Mouse (Mus musculus) testis, adult 2 months (tissue): Measurements from ENCODE around the gene Gabrr2. TPM values are rescaled to one million over a fixed set of nuclear protein-coding genes. Genes with fewer than 3 reads are reported as not detected.
"Not testable (repeated sequence)": the region's sequence is repeated elsewhere in the genome, so short reads cannot be mapped to it uniquely, and the experiment has no call there.

Source experiments
- H3K27ac ChIP-seq: fragments of 200-500 bp; 2 replicates; pipeline ENCODE4 v1.5.1; 2012; ENCODE audit warnings: low read depth, low read length; ENCODE audit not compliant: control insufficient read depth, insufficient read depth
- H3K27me3 ChIP-seq: fragments of 200-500 bp; 2 replicates; pipeline ENCODE4 v1.6.1; 2012; ENCODE audit warnings: mild to moderate bottlenecking, low read length, moderate library complexity; ENCODE audit not compliant: control insufficient read depth, insufficient read depth
- H3K36me3 ChIP-seq: fragments of 200-500 bp; 2 replicates; pipeline ENCODE4 v1.6.1; 2012; ENCODE audit warnings: mild to moderate bottlenecking, low read length; ENCODE audit not compliant: control insufficient read depth, insufficient read depth
- H3K4me1 ChIP-seq: fragments of 200-500 bp; 2 replicates; pipeline ENCODE4 v1.6.1; 2012; ENCODE audit warnings: low read length; ENCODE audit not compliant: control insufficient read depth, insufficient read depth
- H3K4me3 ChIP-seq: fragments of 200-500 bp; 2 replicates; pipeline ENCODE4 v1.5.1; 2012; ENCODE audit warnings: low read depth, mild to moderate bottlenecking, low read length, moderate library complexity, mixed read lengths; ENCODE audit not compliant: control insufficient read depth
- CTCF ChIP-seq: fragments of 200-500 bp; IDR thresholded peaks from 2 replicates; pipeline ENCODE4 v1.5.1; 2012; ENCODE audit warnings: low read depth, mild to moderate bottlenecking, inconsistent platforms, low read length, moderate library complexity; ENCODE audit not compliant: control insufficient read depth, insufficient read depth, insufficient replicate concordance
- POLR2A ChIP-seq: fragments of 200-500 bp; IDR thresholded peaks from 2 replicates; pipeline ENCODE4 v1.6.1; 2012; ENCODE audit warnings: low read depth, mild to moderate bottlenecking, inconsistent platforms, low read length, moderate library complexity; ENCODE audit not compliant: control insufficient read depth
- polyA plus RNA-seq: library from polyadenylated mRNA; depleted of rRNA; stranded (reverse); fragments of >200 nt; gene quantifications from 2 replicates; pipeline ENCODE4 v1.2.3, GENCODE M21; 2012; rRNA removed

Gabrr2 gene
- polyA plus RNA-seq, 1 experiment: 0.96 TPM

GRCm38 (mm10) chr4:33119118-33119517 is 56.3 kb downstream of the Gabrr2 start:
- H3K36me3 ChIP-seq, H3K27ac ChIP-seq, H3K27me3 ChIP-seq, H3K4me3 ChIP-seq, H3K4me1 ChIP-seq: not testable (repeated sequence)
- TF ChIP-seq CTCF: peak; percentile 42; the same call in 1 of the 2 replicates

GRCm38 (mm10) chr4:33124493-33124892 is 61.7 kb downstream of the Gabrr2 start:
- no peak for TF ChIP-seq POLR2A
- TF ChIP-seq CTCF: peak; percentile 13; the same call in 1 of the 2 replicates
- no peaks in the 10 kb centered on the region for H3K36me3 ChIP-seq
- no peaks in the 10 kb centered on the region for H3K4me1 ChIP-seq
- H3K27me3 ChIP-seq: no peaks in the 10 kb centered on the region
- H3K4me3 ChIP-seq: no peak overlapping the region
- H3K27ac ChIP-seq: no peak overlapping the region

GRCm38 (mm10) chr4:33125409-33126084 is 62.7 kb downstream of the Gabrr2 start:
- no peak for TF ChIP-seq CTCF
- TF ChIP-seq POLR2A: no peak
- Histone ChIP-seq H3K27ac (no peak overlapping the region), H3K4me3 (no peak overlapping the region), H3K36me3 (no peaks in the 10 kb centered on the region), H3K4me1 (no peaks in the 10 kb centered on the region), H3K27me3 (no peaks in the 10 kb centered on the region)

GRCm38 (mm10) chr4:33132221-33132620 is 69.4 kb downstream of the Gabrr2 start, which contains the start of gene Gabrr1:
Gene Gabrr1 (plus strand): TSS chr4:33132521.
- no peak within 1 kb of the TSS for H3K27ac ChIP-seq
- H3K27me3 ChIP-seq: no peaks in the 10 kb centered on the region
- no peaks in the 10 kb centered on the region for H3K36me3 ChIP-seq
- no peaks in the 10 kb centered on the region for H3K4me1 ChIP-seq
- no peak for TF ChIP-seq CTCF
- TF ChIP-seq POLR2A: no peak
- H3K4me3 ChIP-seq: no peak within 1 kb of the TSS

Other genes with a start within 250 kb of the Gabrr2 start
- gene Ankrd6, start 112.2 kb upstream of the Gabrr2 start, polyA plus RNA-seq: 0.51 and 0.54 TPM in 2 replicates
- gene Rragd, start 80.0 kb upstream of the Gabrr2 start, polyA plus RNA-seq: 1.6 and 2.6 TPM in 2 replicates
- gene Ube2j1, start 31.6 kb upstream of the Gabrr2 start, polyA plus RNA-seq: 197 and 259 TPM in 2 replicates
- gene Gabrr1, start 69.5 kb downstream of the Gabrr2 start, polyA plus RNA-seq: 0.05 TPM in 1 of 2 replicates, not detected in the other
- gene Pm20d2, start 126.7 kb downstream of the Gabrr2 start, polyA plus RNA-seq: 1.2 and 1.4 TPM in 2 replicates
- 1.6 and 2.5 TPM in 2 replicates for gene Srsf12, start 146.0 kb downstream of the Gabrr2 start, polyA plus RNA-seq
- 16.5 and 18.6 TPM in 2 replicates for gene Pnrc1, start 227.2 kb downstream of the Gabrr2 start, polyA plus RNA-seq
- 1.9 and 2.0 TPM in 2 replicates for gene Rngtt, start 247.3 kb downstream of the Gabrr2 start, polyA plus RNA-seq